Mouse (Mus musculus): ENCODE results near the gene Ccdc13.

Gene Ccdc13

GRCm38 (mm10) chr9:121798887-121799520 is 40.3 kb downstream of the Ccdc13 start:
- DNase-seq = no peak

- no peak for DNase-seq
Measured at GRCm38 (mm10) chr9:121797722-121798121, 41.5 kb downstream of the Ccdc13 start.

- no peak for DNase-seq
Measured at GRCm38 (mm10) chr9:121794972-121795539, 44.2 kb downstream of the Ccdc13 start.

GRCm38 (mm10) chr9:121791757-121792521 is 47.3 kb downstream of the Ccdc13 start, which contains the start of gene Hhatl:
TSS of gene Hhatl (minus strand) at chr9:121792507.
- no peak for DNase-seq

GRCm38 (mm10) chr9:121791206-121791605 is 48.1 kb downstream of the Ccdc13 start:
- DNase-seq = peak; percentile 52

- DNase-seq = no peak
Measured at GRCm38 (mm10) chr9:121786359-121786758, 52.9 kb downstream of the Ccdc13 start.

- no peak for DNase-seq
Measured at GRCm38 (mm10) chr9:121785261-121785660, 54.0 kb downstream of the Ccdc13 start.

- DNase-seq = no peak
Measured at GRCm38 (mm10) chr9:121784801-121785200, 54.5 kb downstream of the Ccdc13 start.

GRCm38 (mm10) chr9:121778066-121778624 is 61.1 kb downstream of the Ccdc13 start:
- no peak for DNase-seq

- no peak for DNase-seq
Measured at GRCm38 (mm10) chr9:121777484-121778065, 61.7 kb downstream of the Ccdc13 start, which contains the start of gene Klhl40. TSS of gene Klhl40 (plus strand) at chr9:121777607.

- DNase-seq = no peak
Measured at GRCm38 (mm10) chr9:121776511-121776910, 62.8 kb downstream of the Ccdc13 start.

GRCm38 (mm10) chr9:121775951-121776350 is 63.3 kb downstream of the Ccdc13 start:
- no peak for DNase-seq

- no peak for DNase-seq
Measured at GRCm38 (mm10) chr9:121772412-121772811, 66.8 kb downstream of the Ccdc13 start.

GRCm38 (mm10) chr9:121765166-121765855 is 74.0 kb downstream of the Ccdc13 start:
- DNase-seq = peak; percentile 60

GRCm38 (mm10) chr9:121763716-121764115 is 75.5 kb downstream of the Ccdc13 start:
- DNase-seq = no peak

GRCm38 (mm10) chr9:121762761-121763160 is 76.5 kb downstream of the Ccdc13 start:
- peak; percentile 42 for DNase-seq

GRCm38 (mm10) chr9:121762248-121762647 is 77.0 kb downstream of the Ccdc13 start:
- peak; percentile 38 for DNase-seq

GRCm38 (mm10) chr9:121761787-121762186 is 77.5 kb downstream of the Ccdc13 start:
- peak; percentile 46 for DNase-seq

- no peak for DNase-seq
Measured at GRCm38 (mm10) chr9:121761091-121761665, 78.1 kb downstream of the Ccdc13 start.

GRCm38 (mm10) chr9:121760271-121761090 is 78.8 kb downstream of the Ccdc13 start:
- peak; percentile 63 for DNase-seq
